Mouse (Mus musculus) frontal cortex, adult (tissue): ENCODE data around the gene Ttc28.

Experiments
- ATAC-seq: cut with Nextera tagmentation; 2 replicates; pipeline ENCODE4 v1.9.2; 2017; ENCODE audit warnings: mild to moderate bottlenecking, moderate library complexity, mixed read lengths; ENCODE audit not compliant: low TSS enrichment

Gene Ttc28

DNA sequence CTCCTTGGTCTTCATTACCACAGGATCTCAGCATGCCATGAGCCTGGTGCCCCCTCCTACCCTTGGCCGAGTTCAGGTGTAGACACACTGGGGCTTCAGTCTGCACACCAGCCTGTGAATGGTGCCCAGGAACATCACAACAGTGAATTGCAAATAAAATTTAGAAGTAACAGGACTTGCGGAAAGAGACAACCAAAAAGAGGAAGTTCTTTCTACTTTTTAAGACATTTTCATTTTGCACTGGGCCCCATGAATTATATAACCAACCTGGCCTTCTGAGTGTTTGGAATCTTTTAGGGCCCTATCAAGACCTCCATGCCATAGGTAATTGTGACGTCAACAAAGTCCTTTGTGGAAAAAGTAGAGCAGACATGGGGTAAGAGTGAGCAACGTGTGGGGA lies 170.0 kb downstream of the Ttc28 start:
- ATAC-seq, result no peak

DNA sequence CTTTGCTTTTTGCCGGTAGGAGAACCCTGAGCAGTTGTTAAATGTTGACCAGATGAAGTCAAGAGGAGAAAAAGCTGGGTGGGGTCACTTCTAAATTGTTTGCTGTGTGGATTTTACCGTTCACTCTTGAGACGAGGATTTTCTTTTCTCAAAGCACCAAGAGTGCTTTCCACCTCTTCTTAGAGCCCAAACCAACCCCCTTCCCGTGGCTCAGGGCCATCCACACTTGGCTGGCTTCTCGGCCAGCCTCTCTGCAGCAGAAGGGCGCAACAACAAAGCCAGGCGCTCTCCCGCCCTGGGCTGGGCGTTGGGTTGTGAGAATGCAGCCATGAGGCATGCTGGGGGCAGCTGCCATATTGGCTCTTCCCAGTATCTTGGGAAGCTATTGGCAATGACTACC lies 170.5 kb downstream of the Ttc28 start:
- ATAC-seq, result no peak

DNA sequence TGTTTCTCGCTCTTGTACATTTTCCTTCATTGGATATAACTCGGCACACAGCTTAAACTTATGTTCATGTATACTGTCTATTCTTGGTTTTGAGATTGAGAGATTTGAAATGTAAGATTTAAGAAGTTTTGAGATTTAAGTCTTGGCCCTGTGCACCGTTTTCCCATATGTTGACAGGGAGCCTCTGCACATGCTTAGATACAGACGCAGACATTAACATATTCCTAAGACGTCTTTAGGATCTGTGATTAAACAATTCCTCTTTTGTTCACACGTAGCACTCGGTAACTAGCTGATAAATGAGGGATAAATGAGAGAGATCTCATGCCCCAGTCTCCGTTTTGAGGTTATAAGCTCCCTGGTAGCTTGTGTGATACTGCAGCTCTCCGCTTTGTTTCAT lies 174.8 kb downstream of the Ttc28 start:
- no peak for ATAC-seq

DNA sequence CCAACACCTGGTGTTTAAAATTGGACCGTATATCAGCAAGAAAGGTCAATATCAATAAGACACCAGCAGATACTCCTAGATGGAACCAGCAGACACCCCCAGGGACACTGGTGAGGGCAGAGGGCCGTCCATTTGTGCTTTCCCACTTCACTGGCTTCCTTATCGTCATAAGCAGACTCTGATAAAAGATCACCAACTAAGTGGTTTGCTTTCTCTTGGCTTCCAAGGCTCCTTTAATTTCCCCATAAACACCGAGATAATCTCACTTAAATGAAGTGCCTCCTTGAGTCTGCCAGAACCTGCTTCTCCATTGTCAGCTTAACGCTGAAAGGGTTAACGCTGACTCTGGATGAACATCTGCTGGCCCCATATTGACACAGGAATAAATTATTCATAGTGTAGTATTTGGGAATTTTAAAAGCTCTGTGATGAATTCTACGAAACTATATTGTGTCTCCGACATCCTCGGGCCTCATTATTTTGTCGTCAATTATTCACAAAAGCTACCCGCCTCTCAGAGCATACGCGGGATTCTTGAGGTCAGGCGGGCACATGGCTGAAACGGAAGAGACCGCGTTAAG lies 175.3 kb downstream of the Ttc28 start:
- no peak for ATAC-seq

DNA sequence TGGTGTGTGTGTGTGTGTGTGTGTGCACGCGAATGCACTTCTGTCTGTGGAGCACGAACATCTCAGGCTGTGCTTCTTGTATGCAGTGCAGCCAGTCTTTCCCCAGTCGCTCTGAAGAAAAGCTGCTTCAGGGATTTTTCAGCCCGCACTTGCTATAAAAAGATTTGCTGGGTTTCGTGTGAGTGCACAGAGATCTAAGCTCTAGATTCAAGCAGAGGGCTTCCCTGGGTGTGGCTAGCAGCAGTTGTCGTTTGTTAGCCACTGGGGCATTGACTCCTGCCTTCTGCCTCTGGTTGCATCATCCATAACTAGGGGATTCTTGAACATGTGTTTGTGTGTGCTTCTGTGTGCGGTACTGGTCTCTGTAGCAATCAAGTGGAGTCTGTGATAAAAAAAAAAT lies 175.9 kb downstream of the Ttc28 start:
- peak; percentile 73 for ATAC-seq

DNA sequence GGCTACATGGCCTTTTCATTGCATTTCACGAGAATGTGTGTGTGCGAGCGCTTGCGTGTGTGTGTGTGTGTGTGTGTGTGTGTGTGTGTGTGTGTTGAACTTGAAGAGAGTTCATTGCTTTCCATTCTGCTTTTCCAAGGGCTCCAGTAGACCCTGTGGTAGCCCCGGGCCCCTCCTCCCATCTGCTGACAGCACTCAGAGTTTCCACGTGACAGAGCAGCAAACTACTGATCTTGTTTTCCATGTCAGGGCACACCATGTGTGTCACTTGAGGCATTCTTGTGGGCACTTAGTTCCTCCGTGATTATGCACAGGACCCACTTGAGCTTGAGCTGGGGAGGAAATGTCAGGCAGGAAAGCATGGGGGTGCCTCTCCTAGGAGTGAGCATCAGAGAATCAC lies 177.5 kb downstream of the Ttc28 start:
- ATAC-seq, result no peak

DNA sequence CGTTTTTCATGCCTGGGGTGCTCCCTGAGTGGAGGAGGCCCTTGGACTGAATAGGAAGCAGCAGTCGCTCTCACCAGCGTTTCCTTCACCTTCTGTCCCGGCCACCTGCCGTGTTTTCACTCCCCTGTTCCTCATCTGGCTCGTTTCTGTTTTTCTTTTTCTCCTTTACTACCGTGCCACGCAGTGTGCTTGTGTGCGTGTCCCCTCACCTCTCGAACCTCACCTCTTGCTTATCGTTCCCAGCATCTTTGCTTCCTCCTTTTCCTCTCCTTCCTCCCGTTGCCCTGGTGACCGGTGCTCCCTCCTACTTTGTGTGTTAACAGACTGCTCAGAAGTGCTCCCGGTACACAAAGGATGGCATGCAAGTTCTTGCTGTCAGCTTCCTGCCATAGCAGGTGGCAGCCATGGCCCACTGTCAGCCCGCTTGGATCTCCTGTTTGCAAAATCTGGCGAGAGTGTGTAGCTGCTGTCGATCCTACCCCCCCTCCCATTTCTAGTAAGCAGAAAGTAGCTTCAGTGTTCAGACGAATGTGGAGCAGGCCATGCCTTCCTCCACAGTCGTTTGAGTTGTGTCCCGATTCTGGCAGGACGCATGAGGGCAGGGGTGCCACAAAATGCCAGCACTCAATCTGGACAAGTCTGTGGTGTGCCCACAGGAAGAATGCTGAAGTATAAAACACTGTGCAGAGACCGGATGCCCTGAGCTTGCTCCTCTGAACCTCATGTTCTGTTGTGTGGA lies 179.0 kb downstream of the Ttc28 start:
- ATAC-seq, result peak; percentile 53

DNA sequence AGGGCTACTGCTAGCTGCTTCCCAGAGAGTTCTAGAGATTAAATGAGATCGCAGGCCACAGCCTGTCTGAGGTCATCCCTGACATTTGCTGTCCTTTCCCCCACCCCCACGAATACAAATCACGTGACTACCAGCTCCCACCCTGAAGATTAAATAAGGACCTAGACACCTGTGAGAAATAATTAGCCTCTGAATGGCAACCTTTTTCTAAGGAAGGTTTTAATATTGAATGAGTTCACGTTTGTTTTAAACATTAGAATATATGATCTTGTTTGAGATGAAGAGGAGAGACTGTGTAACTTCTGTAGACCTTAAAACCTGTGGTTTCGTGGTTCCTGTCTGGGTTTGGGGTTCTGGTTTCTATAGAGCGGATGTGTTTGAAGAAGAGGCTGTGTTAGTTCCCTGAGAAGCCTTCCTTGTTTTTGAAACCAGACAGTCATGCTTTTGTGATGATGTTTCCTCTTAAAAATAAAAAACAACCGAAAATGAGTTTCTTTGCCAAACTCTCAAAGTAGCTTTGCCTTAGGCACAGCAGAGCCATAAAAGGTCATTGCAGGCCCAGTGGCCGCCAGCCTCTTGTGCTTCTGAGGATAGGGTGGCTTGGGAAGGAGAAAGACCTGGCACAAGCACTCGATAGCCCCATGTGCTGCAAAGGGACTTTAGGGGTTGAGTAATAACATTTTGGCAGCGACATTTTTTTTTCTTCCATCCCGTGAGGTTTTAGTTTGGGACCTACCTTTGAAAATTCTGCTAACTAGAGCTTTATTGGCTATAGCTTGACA lies 179.7 kb downstream of the Ttc28 start:
- ATAC-seq, result no peak

DNA sequence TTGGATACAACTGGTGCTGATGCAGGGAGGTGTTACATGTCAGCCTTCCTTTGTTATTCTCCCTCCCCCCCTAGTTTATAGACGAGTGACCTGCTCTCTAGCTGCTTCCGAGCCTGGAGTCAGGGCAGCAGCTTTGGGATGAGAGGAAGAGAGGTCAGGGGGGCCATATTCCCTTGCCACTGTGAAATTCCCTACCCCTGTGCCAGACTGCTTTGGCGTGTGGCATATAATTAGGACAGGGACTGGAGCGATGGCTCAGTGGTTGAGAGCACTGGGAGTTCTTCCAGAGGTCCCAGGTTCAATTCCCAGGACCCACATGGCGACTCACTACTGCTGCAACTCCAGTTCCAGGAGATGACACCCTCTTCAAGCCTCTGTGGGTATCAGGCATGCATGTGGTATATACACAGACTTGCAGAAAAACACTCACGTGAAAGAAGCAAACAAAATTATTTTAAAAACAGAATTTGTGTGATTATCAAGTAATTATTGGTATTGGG lies 180.7 kb downstream of the Ttc28 start:
- no peak for ATAC-seq

DNA sequence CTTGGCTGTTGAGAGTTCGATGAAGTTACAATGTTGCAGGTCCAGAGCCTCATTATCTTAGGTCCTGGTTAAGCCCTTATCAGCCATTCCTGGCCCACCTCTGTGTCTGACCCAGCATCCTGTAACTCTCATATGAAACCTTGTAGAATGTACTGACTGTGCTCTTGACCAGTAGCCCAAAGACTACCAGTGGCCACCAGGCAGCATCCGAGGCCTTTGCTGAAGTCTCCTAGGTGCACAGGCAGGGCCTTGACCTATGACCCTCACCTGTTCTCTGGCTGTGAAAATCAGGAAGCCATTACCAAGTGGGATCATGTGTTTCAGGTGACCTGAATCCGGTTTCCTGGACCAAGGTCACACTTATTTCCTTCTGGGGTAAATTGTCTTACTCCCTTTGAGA lies 183.6 kb downstream of the Ttc28 start:
- no peak for ATAC-seq

DNA sequence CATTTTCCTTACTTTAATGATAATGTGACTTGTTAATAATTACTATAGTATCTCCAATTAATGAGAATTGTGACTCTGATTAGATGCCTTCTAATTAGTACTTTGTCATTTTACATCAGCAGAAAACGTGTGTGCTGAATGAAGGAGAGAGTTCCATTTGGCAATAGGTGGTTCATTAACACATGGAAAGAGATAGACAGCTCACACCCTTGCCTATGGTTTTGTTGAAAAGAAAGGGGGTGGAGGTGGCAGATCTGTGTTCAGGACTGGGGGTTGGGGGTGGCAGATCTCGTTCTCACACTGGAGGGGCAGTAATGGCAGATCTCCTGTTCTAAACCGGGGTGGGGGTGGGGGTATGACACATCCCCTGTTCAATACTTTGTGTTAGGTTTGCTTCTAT lies 184.4 kb downstream of the Ttc28 start:
- ATAC-seq, result no peak

DNA sequence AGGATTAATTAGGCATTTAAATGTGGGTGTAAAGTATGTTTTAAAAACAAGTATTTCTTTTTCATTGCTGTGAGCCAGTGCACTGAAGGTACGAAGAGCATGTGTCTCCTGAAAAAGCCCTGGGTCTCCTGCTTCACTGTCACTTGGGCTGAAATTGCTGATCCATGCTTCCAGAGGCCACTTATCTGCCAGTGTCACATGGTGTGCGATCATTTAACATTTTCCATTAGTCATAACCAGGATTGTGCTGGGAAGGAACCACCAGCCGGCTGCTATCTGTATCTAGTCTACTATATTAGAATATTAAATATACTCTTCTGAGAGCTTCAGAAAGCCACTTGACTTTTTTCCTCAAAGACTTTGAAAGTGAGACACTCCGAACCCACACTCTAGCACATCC lies 186.2 kb downstream of the Ttc28 start:
- no peak for ATAC-seq

DNA sequence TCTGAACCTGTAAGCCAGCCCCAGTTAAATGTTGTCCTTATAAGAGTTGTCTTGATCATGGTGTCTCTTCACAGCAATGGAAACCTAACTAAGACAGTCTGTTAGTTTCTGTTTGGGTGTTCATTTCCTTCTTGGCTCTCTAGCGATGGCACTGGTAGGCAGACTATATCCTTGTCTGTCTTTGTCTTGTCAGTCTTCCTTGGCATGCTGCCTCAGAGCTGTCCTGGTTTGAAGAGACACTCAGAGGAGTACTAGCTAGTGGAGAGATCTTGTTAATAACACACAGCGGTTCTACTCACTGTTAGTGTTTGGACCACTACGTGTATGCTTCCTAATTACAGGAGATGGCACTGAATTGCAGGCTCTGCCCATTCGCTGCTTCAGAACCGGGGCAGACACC lies 189.9 kb downstream of the Ttc28 start:
- ATAC-seq, result no peak

DNA sequence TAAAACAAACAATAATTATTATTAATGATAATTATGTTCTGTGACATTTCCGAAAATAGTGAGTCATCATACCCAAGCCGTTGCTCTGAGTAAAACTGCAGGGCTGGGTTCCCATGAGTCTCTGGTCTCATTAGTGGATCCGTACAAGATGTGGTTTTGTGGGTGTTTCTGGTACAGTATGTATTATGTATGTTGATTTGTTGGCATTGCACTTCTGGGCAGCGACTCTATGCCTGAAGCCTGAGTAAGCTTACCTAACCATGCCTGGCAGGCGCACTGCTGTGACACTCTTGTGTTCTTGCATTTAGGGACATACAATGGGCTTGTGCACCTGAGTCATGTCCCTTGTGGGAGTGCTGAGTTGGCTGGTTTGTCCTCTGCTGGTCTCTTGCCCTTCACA lies 190.3 kb downstream of the Ttc28 start:
- ATAC-seq, result no peak

DNA sequence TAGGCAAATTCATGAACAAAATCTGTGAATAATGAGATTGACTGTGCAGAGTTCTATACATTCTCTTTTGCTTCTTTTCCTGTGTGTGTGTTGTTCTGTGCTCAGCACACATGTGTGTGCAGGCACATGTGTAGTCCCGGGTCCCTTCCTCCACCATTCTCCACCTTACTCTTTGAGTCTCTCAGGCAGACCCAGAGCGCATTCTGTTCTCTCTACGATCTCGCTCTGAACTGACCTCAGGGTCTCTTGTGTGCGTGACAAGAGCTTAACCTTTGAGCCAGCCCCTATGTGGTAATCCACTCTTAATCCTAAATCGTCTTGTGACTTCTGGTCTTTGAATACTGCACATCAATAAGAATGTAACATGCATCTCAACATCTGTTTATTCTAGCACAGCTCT lies 190.8 kb downstream of the Ttc28 start:
- ATAC-seq, result no peak

DNA sequence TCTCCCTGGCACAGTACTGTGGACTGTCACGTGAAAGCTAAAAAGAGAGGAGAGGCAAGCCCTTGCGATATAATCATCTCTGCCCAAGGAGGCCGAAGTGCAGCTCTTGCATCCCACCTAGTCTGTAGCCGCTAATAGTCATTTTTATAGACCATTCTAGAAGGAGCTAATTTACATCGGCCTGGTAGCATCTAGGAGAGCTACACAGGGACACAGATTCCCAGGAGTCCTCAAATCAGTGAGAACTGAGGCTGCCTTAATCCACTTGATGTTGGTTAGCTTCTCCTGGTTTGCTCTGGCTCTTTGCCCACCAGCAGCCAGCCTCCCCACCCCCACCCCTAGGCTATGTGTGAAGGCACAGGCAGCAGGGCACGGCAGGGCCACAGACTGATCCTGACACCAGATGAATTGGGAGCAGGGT lies 193.7 kb downstream of the Ttc28 start:
- no peak for ATAC-seq

DNA sequence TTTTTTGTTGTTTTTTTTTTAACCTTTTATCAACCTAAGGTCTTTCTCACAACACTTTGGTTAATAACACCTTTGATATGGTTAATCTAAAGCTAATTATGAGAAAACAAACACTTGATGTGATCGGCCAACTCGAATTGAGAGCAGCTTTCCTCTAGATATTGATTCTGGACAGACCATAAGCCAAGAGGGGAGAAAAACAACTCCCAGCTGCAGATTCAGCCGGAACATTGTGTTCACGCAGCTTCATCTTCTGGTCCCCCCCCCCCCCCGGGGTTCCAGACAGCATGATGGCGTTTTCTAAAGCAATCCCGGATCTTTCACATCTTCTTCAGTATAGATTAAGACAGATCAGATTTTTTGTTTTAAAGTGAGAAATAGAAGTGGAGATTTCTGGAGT lies 194.4 kb downstream of the Ttc28 start:
- ATAC-seq, result no peak

DNA sequence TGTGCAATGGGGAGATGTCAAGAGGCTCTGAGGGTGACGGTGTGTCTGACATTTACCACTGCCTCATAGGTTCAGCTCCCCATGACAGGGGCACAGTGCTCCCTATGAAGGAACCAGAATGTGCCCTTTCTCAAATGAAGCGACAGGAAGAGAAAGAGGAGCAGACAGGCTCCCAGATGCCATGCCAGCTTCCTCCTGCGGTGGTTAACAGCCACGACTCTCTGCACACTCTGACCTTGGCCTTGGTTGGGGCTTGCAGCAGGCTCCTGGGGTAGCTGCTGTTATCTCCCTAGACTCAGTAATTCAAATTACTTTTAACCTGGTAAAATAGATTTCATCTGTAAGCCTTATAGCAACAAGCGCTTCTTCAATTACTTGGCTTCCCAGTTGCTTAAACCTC lies 196.2 kb downstream of the Ttc28 start:
- no peak for ATAC-seq

DNA sequence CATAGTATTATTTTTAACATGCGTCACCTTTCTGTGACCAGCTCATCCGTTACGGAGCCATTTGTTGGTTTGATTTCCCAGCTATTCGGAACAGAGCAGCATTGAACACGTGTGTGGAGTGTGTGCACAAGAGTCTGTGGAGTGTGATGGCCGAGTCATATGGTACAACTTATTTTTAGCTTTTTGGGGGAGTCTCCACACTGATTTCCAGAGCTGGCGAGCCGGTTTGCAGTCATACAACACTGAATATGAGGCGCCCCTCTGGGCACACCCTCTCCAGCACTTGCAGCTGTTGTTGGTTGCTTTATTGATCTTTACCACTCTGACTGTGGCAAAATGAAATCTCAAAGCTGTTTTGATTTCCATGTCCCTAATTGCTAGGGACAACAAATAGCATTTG lies 197.7 kb downstream of the Ttc28 start:
- ATAC-seq, result no peak

DNA sequence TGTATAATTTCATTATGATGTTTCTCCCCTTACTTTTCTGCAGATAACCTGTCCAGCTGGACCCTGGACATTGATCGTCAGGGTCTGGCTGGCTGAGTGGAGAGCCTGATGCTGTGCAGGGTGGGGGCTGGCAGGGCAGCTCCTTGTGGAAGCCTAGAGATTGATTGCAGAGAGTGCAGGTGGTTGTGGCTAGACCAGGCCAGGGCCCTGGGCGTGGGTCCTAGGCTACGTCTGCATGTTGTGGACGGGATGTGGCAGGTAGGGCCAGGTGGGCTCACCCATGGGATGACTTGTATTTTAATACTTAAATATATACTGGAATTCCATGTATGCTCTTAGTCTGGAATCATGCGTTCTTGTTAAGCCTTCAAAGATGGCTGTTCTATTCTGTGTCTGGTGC lies 201.0 kb downstream of the Ttc28 start:
- no peak for ATAC-seq

DNA sequence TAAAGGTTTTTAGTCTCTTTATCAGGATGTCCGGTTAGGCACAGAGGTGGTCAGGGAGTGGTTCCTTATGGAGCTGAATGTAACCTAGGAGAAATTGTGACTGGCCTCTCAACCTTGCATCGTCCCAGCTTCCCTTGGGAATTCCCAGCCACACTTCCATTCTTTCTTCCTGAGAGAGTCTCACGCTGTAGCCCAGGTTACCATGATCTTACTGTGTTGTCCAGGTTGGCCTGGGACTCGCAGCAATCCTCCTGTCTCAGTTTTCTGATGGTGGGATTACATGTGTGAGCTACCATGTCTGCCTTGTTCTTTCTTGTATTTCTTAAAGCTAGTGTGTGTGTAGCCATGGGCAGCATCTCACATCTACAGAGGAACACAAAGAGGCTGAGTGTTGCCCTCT lies 206.2 kb downstream of the Ttc28 start:
- ATAC-seq, result no peak

DNA sequence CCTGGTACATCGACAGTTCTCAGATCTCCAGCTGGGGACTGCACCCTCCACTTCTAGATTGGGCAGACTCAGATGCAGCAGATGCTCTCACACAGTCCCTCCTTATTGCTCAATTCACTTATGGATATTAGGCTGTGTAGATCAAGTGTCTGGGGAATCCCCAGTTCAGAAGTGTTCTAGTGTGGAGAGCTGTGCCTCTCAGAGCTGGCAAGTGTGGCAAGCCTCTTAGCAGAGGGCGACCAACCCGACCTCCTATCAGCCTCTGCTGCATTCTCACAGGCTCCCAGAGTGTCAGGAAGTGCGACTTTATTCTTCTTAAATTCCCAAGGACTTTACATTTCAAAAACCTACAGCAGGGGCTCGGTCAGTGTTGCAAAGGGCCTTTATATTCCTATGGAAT lies 217.1 kb downstream of the Ttc28 start:
- no peak for ATAC-seq
